Mouse (Mus musculus): ENCODE data around the gene Exoc1. TPM values are rescaled to one million over a fixed set of nuclear protein-coding genes. Genes with fewer than 3 reads are reported as not detected.

Gene Exoc1
- polyA plus RNA-seq, 1 experiment from 2014 or later, result 43.7 TPM

DNA sequence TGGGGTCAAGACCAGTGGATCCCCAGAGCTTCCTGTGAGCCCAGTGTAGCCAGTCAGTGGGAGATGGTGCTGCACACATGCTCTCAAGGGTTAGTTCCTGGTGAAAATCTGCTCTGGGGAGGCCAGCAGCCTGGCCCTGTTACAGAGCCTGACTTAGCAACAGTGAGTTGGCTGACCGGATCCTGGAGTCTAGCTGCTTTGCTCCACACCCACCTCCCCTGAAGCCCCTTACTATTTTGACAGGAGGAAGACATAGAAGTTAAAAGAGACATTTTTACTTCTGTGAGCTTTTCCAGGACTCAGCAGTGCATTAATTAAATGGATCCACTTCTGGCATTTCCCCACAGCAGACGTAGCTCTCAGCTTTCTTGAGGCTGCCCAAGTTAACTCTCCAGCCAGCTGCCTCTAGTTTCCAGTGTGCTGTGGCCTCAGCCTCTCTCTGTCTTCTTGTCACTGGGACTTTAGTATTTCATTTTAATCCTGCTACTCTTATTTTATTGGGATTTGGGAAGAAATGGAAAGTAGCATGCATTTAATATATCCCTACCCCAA is 87.2 kb downstream of the Exoc1 start:
- Histone ChIP-seq H3K9me3 (replicated peaks) (no peaks in the 10 kb centered on the region), H3K36me3 (peaks cover 95% of the 10 kb centered on the region), H3K4me1 (no peaks in the 10 kb centered on the region), H3K27me3 (ENCODE audit: low read depth, poor library complexity, severe bottlenecking) (no peaks in the 10 kb centered on the region), H3K4me3 (no peak overlapping the region), H3K27ac (replicated peaks) (no peak overlapping the region)
- 87% methylated on average over 2 of the region's 2 CpGs for WGBS
- no peak for DNase-seq (ENCODE audit: low spot score)

DNA sequence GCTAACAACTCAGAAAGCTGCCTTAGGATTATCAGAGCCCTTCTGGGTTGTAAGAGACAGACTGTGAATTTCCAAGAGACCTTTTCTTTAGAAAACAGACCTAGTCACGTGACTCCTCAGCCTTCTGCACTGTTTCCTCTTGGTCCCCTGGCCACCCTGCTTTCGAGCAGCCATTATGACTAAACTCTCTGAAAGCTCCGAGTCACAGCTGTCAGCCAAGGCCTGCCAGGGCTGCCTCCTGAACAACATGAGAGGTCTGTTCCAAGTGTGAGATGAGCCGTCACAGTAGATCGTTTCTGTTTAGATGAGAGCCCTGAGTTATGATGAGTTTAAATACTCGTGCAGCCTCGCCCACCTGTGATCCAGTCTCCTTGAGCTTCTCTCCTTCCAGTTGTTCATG is 89.6 kb downstream of the Exoc1 start:
- 91% methylated on average over 7 of the region's 7 CpGs for WGBS

More for the DNA sequence above, 89.6 kb downstream of the Exoc1 start:
- H3K27me3 ChIP-seq (ENCODE audit: low read depth, poor library complexity, severe bottlenecking), result no peaks in the 10 kb centered on the region
- no peak overlapping the region for H3K4me3 ChIP-seq
- no peak overlapping the region for H3K27ac ChIP-seq (replicated peaks)
- H3K4me1 ChIP-seq, result no peaks in the 10 kb centered on the region
- peaks cover 95% of the 10 kb centered on the region for H3K36me3 ChIP-seq
- no peaks in the 10 kb centered on the region for H3K9me3 ChIP-seq (replicated peaks)
- DNase-seq (ENCODE audit: low spot score), result no peak

Other genes starting within 250 kb of the Exoc1 start
- gene Clock, start 224.5 kb upstream of the Exoc1 start, polyA plus RNA-seq (2016; fragmentation: Nextera tagmentation; extraction: Ambion mirVana), result 10.9 and 12.1 TPM in 2 replicates
- gene Pdcl2, start 198.2 kb upstream of the Exoc1 start, polyA plus RNA-seq (2016; fragmentation: Nextera tagmentation; extraction: Ambion mirVana), result not detected in 2 replicates
- gene Nmu, start 165.5 kb upstream of the Exoc1 start, polyA plus RNA-seq (2016; fragmentation: Nextera tagmentation; extraction: Ambion mirVana), result 0.28 and 0.45 TPM in 2 replicates
- gene Gm7271, start 45.3 kb upstream of the Exoc1 start, polyA plus RNA-seq (2016; fragmentation: Nextera tagmentation; extraction: Ambion mirVana), result 0.57 and 0.90 TPM in 2 replicates
- gene Cep135, start 59.4 kb downstream of the Exoc1 start, polyA plus RNA-seq (2016; fragmentation: Nextera tagmentation; extraction: Ambion mirVana), result 9.6 and 9.9 TPM in 2 replicates
- 31.5 and 36.0 TPM in 2 replicates for gene C530008M17Rik, start 127.2 kb downstream of the Exoc1 start, polyA plus RNA-seq (2016; fragmentation: Nextera tagmentation; extraction: Ambion mirVana)